Mouse (Mus musculus): ENCODE results near the gene Rdh12.

- no peak for TF ChIP-seq GATA1 (IDR thresholded peaks at IDR 0.05; ENCODE audit: borderline replicate concordance, low read length)
- TF ChIP-seq CTCF (IDR thresholded peaks at IDR 0.05; ENCODE audit: low read depth, low read length), result no peak
These were observed 37.3 kb upstream of the Rdh12 start for GRCm38 (mm10) chr12:79171269-79171995.

All from G1E (cell line).